Mouse (Mus musculus): Measurements from ENCODE around the gene Gm20431. TPM values are rescaled to one million over a fixed set of nuclear protein-coding genes. Genes with fewer than 3 reads are reported as not detected.
"Not testable (repeated sequence)": the region's sequence is repeated elsewhere in the genome, so short reads cannot be mapped to it uniquely, and the experiment has no call there.

The Gm20431 gene
- polyA plus RNA-seq, 1 experiment from 2014 or later, result 15.1 TPM

- Histone ChIP-seq H3K4me1 (replicated peaks; ENCODE audit: control insufficient read depth, insufficient read depth, low read length) (0 out of 2 replicates have a peak, but pooled peaks cover 1% of the 10 kb centered on the region), H3K9me3 (ENCODE audit: control insufficient read depth, low read length) (no peaks in the 10 kb centered on the region), H3K27me3 (ENCODE audit: control insufficient read depth, insufficient read depth, low read length) (no peaks in the 10 kb centered on the region), H3K36me3 (ENCODE audit: control insufficient read depth, insufficient read depth, low read length) (no peaks in the 10 kb centered on the region), H3K4me3 (ENCODE audit: low read depth, low read length) (no peak overlapping the region), H3K4me2 (ENCODE audit: low read depth, low read length, severe bottlenecking) (no peak overlapping the region), H3K27ac (ENCODE audit: low read depth, low read length) (no peak overlapping the region), H3K9ac (ENCODE audit: low read length) (no peak overlapping the region)
- 97% methylated on average over 6 of the region's 6 CpGs for WGBS
- ATAC-seq (replicated peaks; ENCODE audit: low FRiP score), result no peak
- no peak for DNase-seq (ENCODE audit: low spot score)
Observed at GRCm38 (mm10) chr2:167624368-167625075, 36.8 kb downstream of the Gm20431 start.

- Histone ChIP-seq H3K27me3 (ENCODE audit: control insufficient read depth, insufficient read depth, low read length) (no peaks in the 10 kb centered on the region), H3K4me2 (ENCODE audit: low read depth, low read length, severe bottlenecking) (no peak overlapping the region), H3K36me3 (ENCODE audit: control insufficient read depth, insufficient read depth, low read length) (no peaks in the 10 kb centered on the region), H3K27ac (ENCODE audit: low read depth, low read length) (no peak overlapping the region), H3K9ac (ENCODE audit: low read length) (no peak overlapping the region), H3K4me1 (replicated peaks; ENCODE audit: control insufficient read depth, insufficient read depth, low read length) (0 out of 2 replicates have a peak, but pooled peaks cover 1% of the 10 kb centered on the region), H3K4me3 (ENCODE audit: low read depth, low read length) (no peak overlapping the region), H3K9me3 (ENCODE audit: control insufficient read depth, low read length) (no peaks in the 10 kb centered on the region)
- 90% methylated on average over 5 of the region's 5 CpGs for WGBS
- DNase-seq (ENCODE audit: low spot score) (no peak), ATAC-seq (replicated peaks; ENCODE audit: low FRiP score) (no peak)
Observed at GRCm38 (mm10) chr2:167622965-167623364, 38.3 kb downstream of the Gm20431 start.

GRCm38 (mm10) chr2:167622352-167622751 lies 38.9 kb downstream of the Gm20431 start:
- no peaks in the 10 kb centered on the region for H3K9me3 ChIP-seq (ENCODE audit: control insufficient read depth, low read length)
- H3K4me1 ChIP-seq (replicated peaks; ENCODE audit: control insufficient read depth, insufficient read depth, low read length), result 0 out of 2 replicates have a peak, but pooled peaks cover 1% of the 10 kb centered on the region
- no peak overlapping the region for H3K27ac ChIP-seq (ENCODE audit: low read depth, low read length)
- no peak overlapping the region for H3K4me2 ChIP-seq (ENCODE audit: low read depth, low read length, severe bottlenecking)
- H3K36me3 ChIP-seq (ENCODE audit: control insufficient read depth, insufficient read depth, low read length), result no peaks in the 10 kb centered on the region
- H3K27me3 ChIP-seq (ENCODE audit: control insufficient read depth, insufficient read depth, low read length), result no peaks in the 10 kb centered on the region
- H3K9ac ChIP-seq (ENCODE audit: low read length), result no peak overlapping the region
- WGBS, result 85% methylated on average over 13 of the region's 13 CpGs
- no peak for DNase-seq (ENCODE audit: low spot score)
- no peak overlapping the region for H3K4me3 ChIP-seq (ENCODE audit: low read depth, low read length)
- ATAC-seq (replicated peaks; ENCODE audit: low FRiP score), result no peak

- ATAC-seq (replicated peaks; ENCODE audit: low FRiP score), result no peak
- H3K4me3 ChIP-seq (ENCODE audit: low read depth, low read length), result no peak overlapping the region
- no peaks in the 10 kb centered on the region; the same call in 1 of the 2 replicates for H3K36me3 ChIP-seq (ENCODE audit: control insufficient read depth, insufficient read depth, low read length)
Observed at GRCm38 (mm10) chr2:167621255-167622087, 39.8 kb downstream of the Gm20431 start.

GRCm38 (mm10) chr2:167617472-167617871 lies 43.8 kb downstream of the Gm20431 start:
- Histone ChIP-seq H3K9me3 (ENCODE audit: control insufficient read depth, low read length) (no peaks in the 10 kb centered on the region), H3K4me3 (ENCODE audit: low read depth, low read length) (no peak overlapping the region), H3K4me2 (ENCODE audit: low read depth, low read length, severe bottlenecking) (no peak overlapping the region), H3K36me3 (ENCODE audit: control insufficient read depth, insufficient read depth, low read length) (peaks cover 14% of the 10 kb centered on the region), H3K4me1 (replicated peaks; ENCODE audit: control insufficient read depth, insufficient read depth, low read length) (0 out of 2 replicates have a peak, but pooled peaks cover 1% of the 10 kb centered on the region), H3K27ac (ENCODE audit: low read depth, low read length) (no peak overlapping the region), H3K27me3 (ENCODE audit: control insufficient read depth, insufficient read depth, low read length) (no peaks in the 10 kb centered on the region), H3K9ac (ENCODE audit: low read length) (no peak overlapping the region)
- ATAC-seq (replicated peaks; ENCODE audit: low FRiP score), result no peak
- WGBS, result 77% methylated on average over 4 of the region's 4 CpGs
- no peak for DNase-seq (ENCODE audit: low spot score)

More at GRCm38 (mm10) chr2:167621255-167622087, 39.8 kb downstream of the Gm20431 start:
- 82% methylated on average over 9 of the region's 9 CpGs for WGBS
- H3K9ac ChIP-seq (ENCODE audit: low read length), result no peak overlapping the region
- H3K4me1 ChIP-seq (replicated peaks; ENCODE audit: control insufficient read depth, insufficient read depth, low read length), result 0 out of 2 replicates have a peak, but pooled peaks cover 1% of the 10 kb centered on the region
- no peak overlapping the region for H3K4me2 ChIP-seq (ENCODE audit: low read depth, low read length, severe bottlenecking)
- no peak overlapping the region for H3K27ac ChIP-seq (ENCODE audit: low read depth, low read length)
- H3K9me3 ChIP-seq (ENCODE audit: control insufficient read depth, low read length), result no peaks in the 10 kb centered on the region
- DNase-seq (ENCODE audit: low spot score), result no peak
- H3K27me3 ChIP-seq (ENCODE audit: control insufficient read depth, insufficient read depth, low read length), result no peaks in the 10 kb centered on the region

GRCm38 (mm10) chr2:167617034-167617433 lies 44.3 kb downstream of the Gm20431 start:
- H3K9me3 ChIP-seq (ENCODE audit: control insufficient read depth, low read length), result no peaks in the 10 kb centered on the region
- 99% methylated on average over 3 of the region's 3 CpGs for WGBS
- no peak for ATAC-seq (replicated peaks; ENCODE audit: low FRiP score)
- no peak overlapping the region for H3K4me3 ChIP-seq (ENCODE audit: low read depth, low read length)
- H3K4me2 ChIP-seq (ENCODE audit: low read depth, low read length, severe bottlenecking), result no peak overlapping the region
- no peak for DNase-seq (ENCODE audit: low spot score)
- H3K36me3 ChIP-seq (ENCODE audit: control insufficient read depth, insufficient read depth, low read length), result peaks cover 14% of the 10 kb centered on the region
- no peak overlapping the region for H3K27ac ChIP-seq (ENCODE audit: low read depth, low read length)
- H3K9ac ChIP-seq (ENCODE audit: low read length), result no peak overlapping the region
- 0 out of 2 replicates have a peak, but pooled peaks cover 1% of the 10 kb centered on the region for H3K4me1 ChIP-seq (replicated peaks; ENCODE audit: control insufficient read depth, insufficient read depth, low read length)
- H3K27me3 ChIP-seq (ENCODE audit: control insufficient read depth, insufficient read depth, low read length), result no peaks in the 10 kb centered on the region

- H3K4me1 ChIP-seq (replicated peaks; ENCODE audit: control insufficient read depth, insufficient read depth, low read length); H3K4me2 ChIP-seq (ENCODE audit: low read depth, low read length, severe bottlenecking); H3K9me3 ChIP-seq (ENCODE audit: control insufficient read depth, low read length); H3K4me3 ChIP-seq (ENCODE audit: low read depth, low read length); H3K9ac ChIP-seq (ENCODE audit: low read length); H3K27me3 ChIP-seq (ENCODE audit: control insufficient read depth, insufficient read depth, low read length); H3K27ac ChIP-seq (ENCODE audit: low read depth, low read length); ATAC-seq (replicated peaks; ENCODE audit: low FRiP score); DNase-seq (ENCODE audit: low spot score): not testable (repeated sequence)
- 92% methylated on average over 6 of the region's 7 CpGs for WGBS
- H3K36me3 ChIP-seq (ENCODE audit: control insufficient read depth, insufficient read depth, low read length), result peaks cover 14% of the 10 kb centered on the region
Observed at GRCm38 (mm10) chr2:167613335-167613734, 48.0 kb downstream of the Gm20431 start.

- no peak for ATAC-seq (replicated peaks; ENCODE audit: low FRiP score)
- peaks cover 14% of the 10 kb centered on the region for H3K36me3 ChIP-seq (ENCODE audit: control insufficient read depth, insufficient read depth, low read length)
- no peak overlapping the region for H3K4me3 ChIP-seq (ENCODE audit: low read depth, low read length)
- DNase-seq (ENCODE audit: low spot score), result no peak
- H3K9ac ChIP-seq (ENCODE audit: low read length), result no peak overlapping the region
- H3K9me3 ChIP-seq (ENCODE audit: control insufficient read depth, low read length), result no peaks in the 10 kb centered on the region
- no peak overlapping the region for H3K27ac ChIP-seq (ENCODE audit: low read depth, low read length)
- 94% methylated on average over 14 of the region's 14 CpGs for whole genome bisulfite sequencing
- no peaks in the 10 kb centered on the region for H3K4me1 ChIP-seq (replicated peaks; ENCODE audit: control insufficient read depth, insufficient read depth, low read length)
- no peak overlapping the region for H3K4me2 ChIP-seq (ENCODE audit: low read depth, low read length, severe bottlenecking)
- no peaks in the 10 kb centered on the region for H3K27me3 ChIP-seq (ENCODE audit: control insufficient read depth, insufficient read depth, low read length)
Observed at GRCm38 (mm10) chr2:167612122-167612521, 49.2 kb downstream of the Gm20431 start.

Data from forebrain, embryonic 11.5 days (tissue).